Mouse (Mus musculus) ES-Bruce4 (cell line): Measurements from ENCODE around the gene Cenpa. TPM values are rescaled to one million over a fixed set of nuclear protein-coding genes. Genes with fewer than 3 reads are reported as not detected.

Experiments used
- H3K27ac ChIP-seq: 2 replicates; pipeline ENCODE4 v1.5.1; 2012; ENCODE audit warnings: low read length, inconsistent platforms; ENCODE audit not compliant: insufficient read depth
- H3K27me3 ChIP-seq: 2 replicates; pipeline ENCODE4 v1.6.1; 2012; ENCODE audit warnings: mild to moderate bottlenecking, low read length, inconsistent platforms; ENCODE audit not compliant: control insufficient read depth, poor library complexity, insufficient read depth, severe bottlenecking
- H3K36me3 ChIP-seq: 2 replicates; pipeline ENCODE4 v1.6.1; 2012; ENCODE audit warnings: inconsistent platforms, mild to moderate bottlenecking, low read length, moderate library complexity; ENCODE audit not compliant: control insufficient read depth, poor library complexity, insufficient read depth, severe bottlenecking
- H3K4me1 ChIP-seq: one replicate; pipeline ENCODE4 v1.8.1; 2011; ENCODE audit warnings: low read length; ENCODE audit not compliant: control insufficient read depth, insufficient read depth
- H3K4me3 ChIP-seq: 2 replicates; pipeline ENCODE4 v1.5.1; 2011; ENCODE audit warnings: low read depth, mild to moderate bottlenecking, low read length
- H3K9ac ChIP-seq: 2 replicates; pipeline ENCODE4 v1.6.1; 2012; ENCODE audit warnings: low read depth, mild to moderate bottlenecking, inconsistent platforms; ENCODE audit not compliant: poor library complexity, severe bottlenecking
- H3K9me3 ChIP-seq: replicated peaks from 2 replicates; pipeline ENCODE4 v1.6.1; 2012; ENCODE audit warnings: mild to moderate bottlenecking, low read length, inconsistent platforms; ENCODE audit not compliant: control insufficient read depth, poor library complexity, insufficient read depth, severe bottlenecking
- CTCF ChIP-seq: IDR thresholded peaks from one replicate; pipeline ENCODE4 v1.8.1; 2011; ENCODE audit warnings: low read depth, low read length
- EP300 ChIP-seq: IDR thresholded peaks from 2 replicates; pipeline ENCODE4 v1.6.1; 2011; ENCODE audit warnings: low read depth, low read length; ENCODE audit not compliant: insufficient read depth
- POLR2A ChIP-seq: IDR thresholded peaks from one replicate; pipeline ENCODE4 v1.8.1; 2011; ENCODE audit warnings: low read length; ENCODE audit not compliant: insufficient read depth
- polyA plus RNA-seq: library from polyadenylated mRNA; stranded (reverse); fragments of >200 nt; gene quantifications from 2 replicates; pipeline ENCODE4 v1.2.4, GENCODE M21; 2011; ENCODE audit warnings: low read depth; ENCODE audit not compliant: missing spikeins, insufficient read depth, insufficient read length

Cenpa gene
- polyA plus RNA-seq, 1 experiment: 257 TPM

DNA sequence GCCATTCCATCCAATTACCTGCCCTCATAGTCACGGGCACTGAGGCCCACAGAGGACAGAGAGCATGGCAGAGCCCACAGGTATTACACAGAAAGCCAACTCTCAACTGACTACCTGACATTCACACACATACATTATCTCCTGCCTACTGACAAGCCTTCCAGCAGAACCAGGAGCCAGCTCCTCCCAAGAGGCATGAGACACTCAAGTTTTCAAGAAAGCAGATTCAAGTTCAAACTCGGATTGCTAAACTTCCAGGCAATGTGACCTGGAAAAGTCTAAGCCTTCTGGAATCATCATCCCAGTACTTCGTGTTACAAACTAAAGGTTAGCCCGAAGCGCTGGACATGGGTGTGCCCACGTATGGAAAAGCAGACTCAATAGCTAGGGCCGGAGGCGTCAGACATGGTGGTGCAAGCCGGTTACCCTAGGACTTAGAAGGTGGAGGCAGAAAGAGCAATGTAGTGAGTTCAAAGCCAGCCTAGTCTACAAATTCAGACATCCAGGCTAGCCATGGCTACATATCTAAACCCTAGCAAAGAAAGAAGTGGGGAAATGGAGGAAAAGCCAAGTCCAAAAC, 45.3 kb upstream of the Cenpa start:
- H3K36me3 ChIP-seq: no peaks in the 10 kb centered on the region
- H3K4me3 ChIP-seq: no peak overlapping the region
- H3K4me1 ChIP-seq: peaks cover 2% of the 10 kb centered on the region
- H3K9ac ChIP-seq: no peak overlapping the region
- TF ChIP-seq EP300 (no peak), POLR2A (no peak), CTCF (no peak)
- no peaks in the 10 kb centered on the region for H3K9me3 ChIP-seq
- H3K27ac ChIP-seq: no peak overlapping the region
- H3K27me3 ChIP-seq: no peaks in the 10 kb centered on the region; the same call in 1 of the 2 replicates

DNA sequence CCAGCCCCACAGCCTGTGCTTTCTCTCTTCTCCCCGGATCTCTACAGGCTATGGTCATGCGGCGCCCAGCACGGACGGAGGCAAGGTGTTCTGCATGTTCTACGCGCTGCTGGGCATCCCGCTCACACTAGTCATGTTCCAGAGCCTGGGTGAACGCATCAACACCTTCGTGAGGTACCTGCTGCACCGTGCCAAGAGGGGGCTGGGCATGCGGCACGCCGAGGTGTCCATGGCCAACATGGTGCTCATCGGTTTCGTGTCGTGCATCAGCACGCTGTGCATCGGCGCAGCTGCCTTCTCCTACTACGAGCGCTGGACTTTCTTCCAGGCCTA, 44.8 kb upstream of the Cenpa start:
- Histone ChIP-seq H3K27me3 (no peaks in the 10 kb centered on the region; the same call in 1 of the 2 replicates), H3K4me3 (peak overlapping the region; percentile 11), H3K9me3 (no peaks in the 10 kb centered on the region), H3K9ac (no peak overlapping the region), H3K4me1 (no peaks in the 10 kb centered on the region), H3K27ac (no peak overlapping the region), H3K36me3 (no peaks in the 10 kb centered on the region)
- TF ChIP-seq POLR2A (no peak), EP300 (no peak), CTCF (no peak)

DNA sequence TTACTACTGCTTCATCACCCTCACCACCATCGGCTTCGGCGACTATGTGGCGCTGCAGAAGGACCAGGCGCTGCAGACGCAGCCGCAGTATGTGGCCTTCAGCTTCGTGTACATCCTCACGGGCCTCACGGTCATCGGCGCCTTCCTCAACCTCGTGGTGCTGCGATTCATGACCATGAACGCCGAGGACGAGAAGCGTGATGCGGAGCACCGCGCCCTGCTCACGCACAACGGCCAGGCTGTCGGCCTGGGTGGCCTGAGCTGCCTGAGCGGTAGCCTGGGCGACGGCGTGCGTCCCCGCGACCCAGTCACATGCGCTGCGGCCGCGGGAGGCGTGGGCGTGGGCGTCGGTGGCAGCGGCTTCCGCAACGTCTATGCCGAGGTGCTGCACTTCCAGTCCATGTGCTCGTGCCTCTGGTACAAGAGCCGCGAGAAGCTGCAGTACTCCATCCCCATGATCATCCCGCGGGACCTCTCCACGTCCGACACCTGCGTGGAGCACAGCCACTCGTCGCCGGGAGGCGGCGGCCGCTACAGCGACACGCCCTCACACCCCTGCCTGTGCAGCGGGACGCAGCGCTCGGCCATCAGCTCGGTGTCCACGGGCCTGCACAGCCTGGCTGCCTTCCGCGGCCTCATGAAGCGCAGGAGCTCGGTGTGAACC, 44.3 kb upstream of the Cenpa start:
- H3K9ac ChIP-seq: no peak overlapping the region
- no peaks in the 10 kb centered on the region; the same call in 1 of the 2 replicates for H3K27me3 ChIP-seq
- no peak overlapping the region for H3K27ac ChIP-seq
- H3K4me3 ChIP-seq: peak overlapping the region; percentile 11
- no peaks in the 10 kb centered on the region for H3K4me1 ChIP-seq
- no peaks in the 10 kb centered on the region for H3K9me3 ChIP-seq
- TF ChIP-seq POLR2A (no peak), EP300 (no peak), CTCF (no peak)
- H3K36me3 ChIP-seq: no peaks in the 10 kb centered on the region

DNA sequence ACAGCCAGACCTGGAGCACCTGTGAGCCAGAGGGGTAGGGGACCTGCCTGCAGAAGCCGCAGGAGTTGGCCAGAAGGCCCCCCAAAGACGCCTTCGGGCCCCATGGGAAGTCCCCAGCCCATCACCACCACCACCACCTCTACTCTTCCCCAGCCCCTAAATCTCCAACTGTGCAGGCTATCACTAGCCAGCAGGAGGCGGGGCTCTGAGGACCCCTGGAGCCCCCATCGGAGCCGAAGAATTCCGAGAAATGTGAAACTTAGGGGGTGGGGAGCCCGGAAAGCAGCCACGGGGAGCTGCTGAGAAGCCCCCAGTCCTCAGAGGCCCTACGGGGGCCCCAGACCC, 43.8 kb upstream of the Cenpa start:
- Histone ChIP-seq H3K27ac (no peak overlapping the region), H3K27me3 (no peaks in the 10 kb centered on the region; the same call in 1 of the 2 replicates)

DNA sequence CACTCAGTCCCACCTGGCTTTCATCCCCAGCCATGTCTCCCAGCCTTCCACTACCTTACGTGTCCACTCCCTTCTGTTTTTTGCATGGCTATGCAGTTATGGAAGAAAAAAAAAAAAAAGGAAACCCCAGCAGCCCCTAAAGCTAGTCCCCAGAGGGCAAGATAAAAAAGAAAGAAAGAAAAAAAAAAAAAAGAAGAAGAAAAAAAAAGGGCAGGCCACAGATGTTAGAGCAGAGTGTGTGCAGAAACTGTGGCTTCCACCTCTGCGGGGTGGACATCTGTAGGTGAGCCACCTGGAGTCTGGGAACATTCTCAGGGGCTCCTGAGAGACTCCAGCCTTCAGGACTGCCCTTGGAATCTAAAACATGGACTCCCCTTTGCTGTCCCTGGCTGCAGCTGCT, 43.2 kb upstream of the Cenpa start:
- H3K9me3 ChIP-seq: no peaks in the 10 kb centered on the region
- TF ChIP-seq EP300 (no peak), POLR2A (no peak), CTCF (no peak)
- H3K36me3 ChIP-seq: no peaks in the 10 kb centered on the region
- no peaks in the 10 kb centered on the region for H3K4me1 ChIP-seq
- no peak overlapping the region for H3K4me3 ChIP-seq
- no peak overlapping the region for H3K27ac ChIP-seq
- no peaks in the 10 kb centered on the region; the same call in 1 of the 2 replicates for H3K27me3 ChIP-seq
- H3K9ac ChIP-seq: no peak overlapping the region

More for the DNA sequence above, 43.8 kb upstream of the Cenpa start:
- Histone ChIP-seq H3K4me3 (peak overlapping the region; percentile 11; the same call in 1 of the 2 replicates), H3K4me1 (no peaks in the 10 kb centered on the region), H3K36me3 (no peaks in the 10 kb centered on the region), H3K9me3 (no peaks in the 10 kb centered on the region), H3K9ac (no peak overlapping the region)
- no peak for TF ChIP-seq CTCF
- TF ChIP-seq POLR2A: no peak
- TF ChIP-seq EP300: no peak

DNA sequence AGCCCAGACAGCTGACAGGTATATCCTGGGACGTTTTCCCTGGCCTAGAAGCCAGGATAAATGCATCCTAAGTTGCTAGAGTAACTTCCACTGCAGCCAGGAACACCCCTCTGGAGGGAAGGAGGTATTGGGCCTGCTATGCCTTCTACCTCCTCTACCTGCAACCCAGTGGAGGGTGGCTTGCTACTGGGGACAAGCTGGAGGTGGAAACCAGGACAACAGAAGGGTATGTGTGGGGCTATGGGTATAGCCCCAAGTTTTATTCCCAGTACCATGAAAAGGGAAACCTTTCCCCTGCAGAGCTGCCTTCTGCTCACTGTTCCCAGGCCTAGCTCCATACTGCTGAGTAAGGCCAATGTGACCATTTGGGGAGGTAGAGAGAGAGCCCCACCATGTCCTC, 42.3 kb upstream of the Cenpa start:
- no peak overlapping the region for H3K9ac ChIP-seq
- no peaks in the 10 kb centered on the region for H3K9me3 ChIP-seq
- TF ChIP-seq POLR2A: no peak
- TF ChIP-seq EP300: no peak
- no peak for TF ChIP-seq CTCF
- no peak overlapping the region for H3K27ac ChIP-seq
- H3K4me1 ChIP-seq: no peaks in the 10 kb centered on the region
- H3K27me3 ChIP-seq: no peaks in the 10 kb centered on the region; the same call in 1 of the 2 replicates
- H3K4me3 ChIP-seq: no peak overlapping the region
- no peaks in the 10 kb centered on the region for H3K36me3 ChIP-seq
